Mouse (Mus musculus) gastrocnemius, postnatal 36 days (tissue): ENCODE data around the gene Lrrc73. TPM values are rescaled to one million over a fixed set of nuclear protein-coding genes. Genes with fewer than 3 reads are reported as not detected.

Experiments used
- DNase-seq, 2 experiments: peaks; one replicate each; pipeline ENCODE4 v3.0.0; 2022
- intact Hi-C: fragments of 180-260 bp; cut with DNase I; formaldehyde crosslinking; loops from one replicate; pipeline ENCODE4 v1.15.1; 2025
- microRNA-seq, 2 experiments: library from miRNA; unstranded; fragments of <30 nt; microRNA quantifications; one replicate each; pipeline ENCODE4 v1.2.0; 2021
- total RNA-seq, 2 experiments: library from RNA; stranded (reverse); gene quantifications; 2 replicates each; pipeline ENCODE4 v1.2.3; 2021

The Lrrc73 gene
- total RNA-seq, 2 experiments from 2014 or later, result 0.23 to 0.39 TPM

DNA sequence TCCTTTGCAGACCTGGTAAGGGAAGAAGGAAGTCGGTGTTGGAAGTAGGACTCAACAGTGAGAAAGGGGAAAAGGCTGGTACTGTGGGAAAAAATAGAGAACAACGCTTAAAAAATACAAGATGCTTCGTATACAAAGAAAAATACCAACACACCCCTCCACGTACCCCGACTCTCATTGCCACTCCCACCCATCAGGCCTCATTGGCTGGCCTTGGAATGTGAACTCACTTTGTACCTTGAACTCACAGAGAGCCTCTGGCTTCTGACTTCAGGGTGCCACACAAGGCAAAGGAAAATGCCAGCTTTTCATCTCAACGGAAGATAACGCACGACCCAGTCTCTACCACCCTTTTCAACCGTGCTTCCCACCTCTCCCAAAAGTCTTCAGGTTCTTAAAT lies 29.8 kb downstream of the Lrrc73 start:
- DNase-seq, result peak in 1 of 2 experiments; percentile 10
- intact Hi-C loops, result loop anchor here (2.0 to 5.0 kb wide), 2 partner anchors 16 to 99 kb away; partner anchors contain the start of gene Zfp318

DNA sequence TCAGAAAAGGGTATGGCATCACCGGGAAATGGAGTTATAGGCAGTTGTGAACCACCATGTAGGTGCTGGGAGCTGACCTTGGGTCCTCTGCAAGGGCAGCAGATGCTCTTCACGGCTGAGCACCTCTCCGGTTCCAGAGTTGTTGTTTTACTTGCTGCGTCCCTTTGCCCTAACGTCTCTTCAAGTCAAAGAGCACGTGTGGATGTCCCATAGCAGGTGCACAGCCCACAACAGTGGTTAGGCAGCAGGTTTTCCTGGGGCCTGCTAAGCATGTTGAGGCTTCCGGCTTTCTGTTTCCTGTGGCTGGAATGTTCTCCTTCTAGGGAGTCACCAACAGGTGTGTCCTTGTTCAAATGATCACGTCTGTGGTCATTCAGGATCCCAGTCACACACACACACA lies 30.6 kb downstream of the Lrrc73 start:
- intact Hi-C loops, result loop anchor here (2.0 to 5.0 kb wide), 2 partner anchors 17 to 98 kb away; partner anchors contain the start of gene Zfp318
- DNase-seq, result peak in 1 of 2 experiments; percentile 10

DNA sequence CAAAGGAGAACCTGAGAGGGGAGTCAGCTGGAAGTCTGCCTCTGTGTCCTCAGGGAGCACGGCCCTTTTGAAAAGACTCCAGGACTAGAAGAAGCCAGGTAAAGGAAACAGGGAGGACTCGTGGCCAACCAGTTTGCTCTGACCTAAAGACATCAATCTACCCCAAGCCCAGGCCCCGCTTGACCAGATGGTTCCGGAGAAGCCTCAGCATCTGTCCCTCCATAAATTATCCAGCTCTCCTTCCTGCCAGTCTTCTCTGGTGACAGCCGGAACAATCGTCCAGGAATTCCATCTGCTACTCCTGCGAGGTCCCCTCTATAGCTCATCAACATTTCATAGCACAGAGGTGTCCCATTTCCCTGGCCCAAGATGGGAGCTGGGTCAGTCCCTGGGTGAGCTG lies 31.3 kb downstream of the Lrrc73 start:
- intact Hi-C loops, result loop anchor here (5.0 kb wide), 1 partner anchor 98 kb away; the partner anchor contains the start of gene Zfp318
- peak in 1 of 2 experiments; percentile 11 for DNase-seq

DNA sequence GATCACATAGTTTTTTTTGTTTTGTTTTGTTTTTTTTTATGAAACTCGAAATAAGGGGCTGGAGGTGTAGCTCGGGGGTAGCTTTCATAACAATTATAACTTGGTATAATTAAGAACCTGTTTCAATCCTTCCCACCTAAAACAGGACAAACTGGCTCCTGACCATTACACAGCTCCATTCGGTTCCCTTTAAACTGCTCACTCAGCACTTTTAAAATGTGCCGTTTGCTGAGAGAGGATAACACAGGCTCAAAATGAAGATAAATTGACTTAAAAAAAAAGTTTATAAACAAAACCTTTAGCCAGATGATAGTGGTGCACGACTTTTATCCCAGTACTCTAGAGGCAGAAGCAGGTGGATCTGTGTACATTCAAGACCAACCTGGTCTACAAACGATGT lies 32.1 kb downstream of the Lrrc73 start:
- intact Hi-C loops, result no loop called here
- DNase-seq, result no peak

DNA sequence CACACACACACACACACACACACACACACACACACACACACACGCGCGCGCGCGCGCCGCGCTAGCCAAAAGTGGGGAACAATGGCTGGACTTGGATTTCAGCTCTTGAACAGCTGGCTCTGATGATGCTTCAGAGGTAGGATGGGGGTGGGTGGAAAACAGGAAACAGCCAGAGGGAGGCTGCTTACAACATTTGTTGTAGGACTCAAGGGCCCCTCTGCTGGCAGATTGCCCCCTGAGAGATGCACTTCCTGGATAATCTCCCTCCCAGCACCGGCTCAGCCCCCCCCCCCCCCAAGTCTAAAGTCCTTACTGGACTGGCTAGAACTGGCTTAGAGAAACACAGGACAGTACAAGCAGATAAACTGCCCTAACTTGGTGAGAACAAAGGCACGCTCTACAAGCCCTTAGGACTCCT lies 34.4 kb downstream of the Lrrc73 start:
- intact Hi-C loops, result no loop called here
- peak; percentile 25 to 33 for DNase-seq

DNA sequence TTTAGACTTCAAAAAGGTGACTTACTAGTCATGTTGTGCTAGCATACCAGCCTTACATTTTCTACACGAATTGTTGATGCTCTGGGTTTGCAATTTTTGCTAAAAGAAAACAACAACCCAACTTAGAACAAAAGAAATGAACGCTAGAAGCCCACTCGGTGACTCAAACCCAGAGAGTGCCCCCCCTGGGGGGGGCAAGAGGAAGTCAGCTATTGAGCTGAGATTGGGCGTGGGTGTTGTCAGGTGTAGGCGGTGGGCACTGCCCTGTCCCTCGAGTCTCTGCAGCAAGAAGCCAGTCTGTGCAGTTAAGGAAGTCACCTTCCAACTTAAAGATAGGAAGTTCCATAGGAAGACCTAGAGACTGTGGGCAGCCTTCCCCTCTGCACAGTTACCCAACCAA lies 43.3 kb downstream of the Lrrc73 start:
- intact Hi-C loops, result no loop called here
- no peak for DNase-seq

DNA sequence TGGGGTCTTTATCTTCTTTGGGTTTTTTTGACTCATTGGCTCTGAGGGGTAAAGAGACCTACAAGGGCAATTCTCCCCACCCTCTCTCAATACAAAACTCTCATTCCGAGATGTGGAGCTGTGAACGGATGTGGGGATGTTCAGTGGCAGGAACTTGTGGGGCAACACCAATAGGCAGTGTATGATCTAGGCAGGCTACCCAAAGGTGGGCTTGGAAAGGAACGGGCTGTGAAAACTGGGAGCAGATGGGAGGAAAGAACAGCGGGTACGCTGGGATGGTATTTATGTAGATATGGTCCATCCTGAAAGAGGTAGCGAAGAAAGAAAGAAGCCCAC lies 43.7 kb downstream of the Lrrc73 start:
- no peak for DNase-seq
- intact Hi-C loops, result no loop called here

DNA sequence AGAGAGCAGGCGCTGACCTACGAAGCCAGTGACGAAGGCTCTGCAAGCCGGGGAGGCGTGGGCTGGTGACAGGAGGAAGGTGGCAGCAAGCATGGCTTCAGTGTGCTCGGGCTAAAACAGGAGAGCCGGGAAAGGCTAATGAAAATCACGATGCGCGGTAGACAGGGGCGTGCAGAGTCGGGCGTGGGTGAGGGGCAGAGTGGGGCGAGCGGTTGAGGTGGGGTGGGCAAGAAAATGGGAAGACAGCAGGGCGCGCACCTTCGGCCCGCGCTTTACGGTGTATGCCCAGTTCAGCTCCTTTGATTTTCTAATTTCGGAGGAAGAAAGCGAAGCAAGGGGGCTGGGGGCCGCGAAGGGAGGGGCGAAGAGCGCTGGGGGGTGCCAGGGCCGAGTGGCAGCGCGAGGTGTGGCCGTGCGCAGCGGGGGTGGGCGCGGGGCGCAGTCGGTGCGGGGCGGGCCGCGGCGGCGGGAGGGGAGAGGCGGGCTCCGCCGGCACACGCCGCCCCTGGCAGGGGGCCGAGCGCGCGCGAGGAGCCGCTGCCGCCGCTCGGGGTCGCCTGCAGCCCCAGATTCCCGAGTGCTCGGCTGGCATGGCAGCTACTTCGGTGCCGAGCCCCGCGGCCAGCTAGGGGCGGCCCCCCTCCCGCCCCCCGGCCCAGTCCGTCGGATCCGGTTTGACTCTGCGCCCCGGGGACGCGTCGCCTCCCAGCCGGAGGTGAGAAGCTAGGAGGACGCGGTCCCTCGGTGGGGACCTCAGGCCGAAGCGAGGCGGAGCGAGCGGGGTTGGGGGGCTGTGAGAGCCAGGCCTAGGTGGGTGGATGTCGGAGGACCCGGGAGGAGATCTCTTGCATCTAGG lies 44.3 kb downstream of the Lrrc73 start, which contains the start of gene Dlk2:
Dlk2 (plus strand) TSS at position 58 of the 856 bp plus-strand sequence.
- intact Hi-C loops, result loop anchor here (1.0 kb wide), 1 partner anchor 31 kb away; no protein-coding TSS in a partner anchor
- DNase-seq, result no peak

DNA sequence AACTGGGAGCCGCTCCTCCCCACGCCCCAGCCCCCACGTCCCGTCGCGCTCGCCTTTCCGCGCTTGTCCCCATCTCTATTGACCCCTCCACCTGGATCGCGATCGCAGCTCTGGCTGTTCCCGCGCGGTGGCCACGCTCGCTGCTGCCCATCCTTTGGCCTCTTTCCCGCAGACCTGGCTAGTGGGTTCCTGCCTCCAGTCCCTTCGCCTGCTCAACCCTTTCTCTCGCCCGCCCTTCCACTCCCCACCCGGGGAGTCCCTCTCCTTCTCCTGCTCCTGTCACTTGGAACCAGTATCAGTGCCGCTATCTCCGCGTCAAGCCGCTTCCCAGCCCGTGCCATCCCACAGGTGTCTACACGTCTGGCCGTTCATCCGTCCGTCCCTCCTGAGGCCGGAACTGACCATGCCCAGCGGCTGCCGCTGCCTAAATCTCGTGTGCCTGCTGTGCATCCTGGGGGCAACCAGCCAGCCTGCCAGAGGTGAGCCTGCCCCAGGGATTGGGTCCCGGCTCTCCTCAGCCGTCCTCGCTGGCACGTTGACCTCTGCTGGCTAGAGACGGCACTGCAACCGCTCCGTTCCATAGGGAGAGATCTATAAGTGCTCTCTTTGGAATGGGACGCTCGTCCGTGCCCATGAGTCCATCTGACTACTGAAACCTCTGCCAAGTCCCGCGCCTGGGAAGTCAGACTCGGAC lies 45.0 kb downstream of the Lrrc73 start:
- peak; percentile 76 to 77 for DNase-seq
- intact Hi-C loops, result loop anchor here (1.0 kb wide), 1 partner anchor 32 kb away; no protein-coding TSS in a partner anchor

DNA sequence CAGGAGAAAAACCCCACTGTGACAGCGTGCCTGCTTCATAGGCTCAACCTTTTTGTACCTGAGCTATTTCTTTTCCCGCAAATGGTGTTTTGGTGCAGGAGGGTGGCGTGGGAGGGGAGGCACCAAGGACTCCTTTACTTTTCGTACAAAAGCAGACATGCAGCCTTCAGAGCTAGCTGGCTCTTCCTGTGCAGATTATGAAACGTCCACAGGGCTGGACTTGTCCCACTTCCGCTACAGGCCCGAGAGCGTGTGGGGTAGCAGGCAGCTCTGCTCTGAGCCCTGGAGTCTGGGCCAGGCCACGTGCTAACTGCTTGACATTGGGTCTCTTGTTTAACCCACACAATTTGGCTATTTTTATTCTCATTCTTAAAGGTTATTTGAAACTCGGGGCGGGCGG lies 48.6 kb downstream of the Lrrc73 start:
- DNase-seq, result no peak
- intact Hi-C loops, result no loop called here

DNA sequence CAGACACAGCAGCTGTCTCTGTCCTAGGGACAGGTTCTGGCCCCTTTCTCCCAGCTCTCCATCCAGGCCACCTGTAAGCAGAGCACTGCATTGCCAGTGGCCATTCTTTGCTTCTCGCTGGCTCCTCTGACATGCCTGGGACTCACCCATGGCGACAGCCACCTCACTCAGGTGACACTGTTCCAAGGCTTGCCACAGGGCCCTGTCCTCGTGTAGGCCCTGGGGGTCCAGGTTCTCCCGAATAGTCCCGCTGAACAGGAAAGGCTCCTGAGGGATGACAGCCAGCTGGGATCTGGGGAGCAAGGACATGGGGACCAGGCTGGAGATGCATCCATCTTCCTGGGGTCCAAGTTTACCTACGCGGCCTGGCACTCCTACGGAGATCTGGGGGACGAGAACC lies 50.9 kb downstream of the Lrrc73 start:
- intact Hi-C loops, result no loop called here
- DNase-seq, result no peak

Small RNA genes lying within 50 kb of the gene (microRNA-seq; reads per million reads assigned to microRNA genes)
- 0 to 0.72 reads per million in 2 experiments for gene Mir693

Other genes starting within 250 kb of the Lrrc73 start
- 100 to 1,000 TPM; 137 to 152 TPM for gene Vegfa, start 221.2 kb upstream of the Lrrc73 start, total RNA-seq
- gene Mrps18a, start 142.5 kb upstream of the Lrrc73 start, total RNA-seq, result 10 to 100 TPM; 78.0 to 84.1 TPM
- under 1 TPM; 0.28 to 0.54 TPM for gene Rsph9, start 109.3 kb upstream of the Lrrc73 start, total RNA-seq
- gene Mad2l1bp, start 100.0 kb upstream of the Lrrc73 start, total RNA-seq, result 10 to 100 TPM; 17.1 to 19.8 TPM
- gene Gtpbp2, start 92.5 kb upstream of the Lrrc73 start, total RNA-seq, result 10 to 100 TPM; 51.3 to 55.1 TPM
- gene Polh, start 50.9 kb upstream of the Lrrc73 start, total RNA-seq, result 10 to 100 TPM; 11.4 to 12.5 TPM
- 1 to 10 TPM; 9.3 to 9.9 TPM for gene Xpo5, start 50.7 kb upstream of the Lrrc73 start, total RNA-seq
- 10 to 100 TPM; 11.8 to 13.5 TPM for gene Polr1c, start 5.5 kb upstream of the Lrrc73 start, total RNA-seq
- gene Yipf3, start 5.5 kb upstream of the Lrrc73 start, total RNA-seq, result 10 to 100 TPM; 48.7 to 58.4 TPM
- 10 to 100 TPM; 35.4 to 43.6 TPM for gene Tjap1, start 29.5 kb downstream of the Lrrc73 start, total RNA-seq
- under 1 TPM in 1 of 2 experiments, not detected in 1; 0.49 TPM for gene Dlk2, start 43.9 kb downstream of the Lrrc73 start, total RNA-seq
- 1 to 10 TPM; 2.2 to 2.5 TPM for gene Abcc10, start 74.8 kb downstream of the Lrrc73 start, total RNA-seq
- 10 to 100 TPM; 10.2 to 11.6 TPM for gene Zfp318, start 130.2 kb downstream of the Lrrc73 start, total RNA-seq
- gene Crip3, start 175.4 kb downstream of the Lrrc73 start, total RNA-seq, result under 1 TPM; 0.38 to 0.39 TPM
- gene Slc22a7, start 184.9 kb downstream of the Lrrc73 start, total RNA-seq, result not detected
- gene Ttbk1, start 234.1 kb downstream of the Lrrc73 start, total RNA-seq, result under 1 TPM; 0.36 to 0.39 TPM
- gene Dnph1, start 243.2 kb downstream of the Lrrc73 start, total RNA-seq, result 1 to 10 TPM; 4.9 to 6.7 TPM